Mouse (Mus musculus) left cerebral cortex, adult 2 months (tissue): ENCODE data around the gene Cdh3. TPM values are rescaled to one million over a fixed set of nuclear protein-coding genes. Genes with fewer than 3 reads are reported as not detected.

Experiments used
- DNase-seq, 2 experiments: peaks; one replicate each; pipeline ENCODE4 v3.0.0; 2021 to 2022; ENCODE audit warnings: low spot score in 2 of 2, mixed read lengths in 1 of 2; ENCODE audit errors: extremely low spot score in 1 of 2
- H3K27ac ChIP-seq: fragments of 200-600 bp; 2 replicates; pipeline ENCODE4 v1.8.1; 2022
- H3K4me3 ChIP-seq: fragments of 200-600 bp; 2 replicates; pipeline ENCODE4 v1.8.1; 2022
- CTCF ChIP-seq: fragments of 200-600 bp; IDR thresholded peaks from 2 replicates; pipeline ENCODE4 v1.8.1; 2022; ENCODE audit warnings: antibody characterized with exemption, mild to moderate bottlenecking, moderate library complexity
- intact Hi-C: fragments of 180-260 bp; cut with DNase I; formaldehyde crosslinking; loops from one replicate; pipeline ENCODE4 v1.15.1; 2025
- total RNA-seq, 2 experiments: library from RNA; stranded (reverse); gene quantifications; 2 replicates each; pipeline ENCODE4 v1.2.3; 2021

The Cdh3 gene
- total RNA-seq, 2 experiments from 2014 or later, result 0.33 to 0.45 TPM

GRCm38 (mm10) chr8:106529885-106530482, 19.3 kb downstream of the Cdh3 start:
- DNase-seq, result no peak
- TF ChIP-seq CTCF, result no peak
- intact Hi-C loops, result no loop called here
- H3K4me3 ChIP-seq, result no peak overlapping the region
- H3K27ac ChIP-seq, result no peak overlapping the region

- Histone ChIP-seq H3K4me3 (no peak overlapping the region), H3K27ac (no peak overlapping the region)
- no peak for DNase-seq
- peak; percentile 38 for TF ChIP-seq CTCF
- intact Hi-C loops, result no loop called here
Measured at GRCm38 (mm10) chr8:106530566-106530965, 19.9 kb downstream of the Cdh3 start.

GRCm38 (mm10) chr8:106533709-106534108, 23.0 kb downstream of the Cdh3 start:
- intact Hi-C loops, result loop anchor here (1.0 kb wide), 1 partner anchor 100 kb away; no protein-coding TSS in a partner anchor
- Histone ChIP-seq H3K27ac (no peak overlapping the region), H3K4me3 (no peak overlapping the region)
- no peak for TF ChIP-seq CTCF
- DNase-seq, result no peak

GRCm38 (mm10) chr8:106534449-106534848, 23.8 kb downstream of the Cdh3 start:
- DNase-seq, result peak; percentile 30 to 32
- no peak overlapping the region for H3K27ac ChIP-seq
- no peak overlapping the region for H3K4me3 ChIP-seq
- peak; percentile 71 for TF ChIP-seq CTCF
- intact Hi-C loops, result loop anchor here (1.0 kb wide), 1 partner anchor 101 kb away; no protein-coding TSS in a partner anchor

GRCm38 (mm10) chr8:106535448-106535847, 24.8 kb downstream of the Cdh3 start:
- intact Hi-C loops, result no loop called here
- DNase-seq, result no peak
- TF ChIP-seq CTCF, result peak; percentile 29
- no peak overlapping the region for H3K27ac ChIP-seq
- no peak overlapping the region for H3K4me3 ChIP-seq

GRCm38 (mm10) chr8:106539193-106539592, 28.5 kb downstream of the Cdh3 start:
- no peak for TF ChIP-seq CTCF
- Histone ChIP-seq H3K27ac (no peak overlapping the region), H3K4me3 (no peak overlapping the region)
- intact Hi-C loops, result no loop called here
- DNase-seq, result no peak

GRCm38 (mm10) chr8:106541002-106541401, 30.3 kb downstream of the Cdh3 start:
- no peak for DNase-seq
- no peak for TF ChIP-seq CTCF
- no peak overlapping the region for H3K27ac ChIP-seq
- H3K4me3 ChIP-seq, result no peak overlapping the region
- intact Hi-C loops, result no loop called here

GRCm38 (mm10) chr8:106543043-106543442, 32.4 kb downstream of the Cdh3 start:
- DNase-seq, result no peak
- H3K27ac ChIP-seq, result no peak overlapping the region
- TF ChIP-seq CTCF, result no peak
- intact Hi-C loops, result no loop called here
- H3K4me3 ChIP-seq, result no peak overlapping the region

GRCm38 (mm10) chr8:106545149-106545548, 34.5 kb downstream of the Cdh3 start:
- Histone ChIP-seq H3K4me3 (no peak overlapping the region), H3K27ac (no peak overlapping the region)
- intact Hi-C loops, result no loop called here
- no peak for DNase-seq
- TF ChIP-seq CTCF, result peak; percentile 20; the same call in 1 of the 2 replicates

GRCm38 (mm10) chr8:106546746-106547145, 36.1 kb downstream of the Cdh3 start:
- H3K4me3 ChIP-seq, result no peak overlapping the region
- no peak for TF ChIP-seq CTCF
- intact Hi-C loops, result no loop called here
- no peak for DNase-seq
- H3K27ac ChIP-seq, result no peak overlapping the region

- TF ChIP-seq CTCF, result no peak
- Histone ChIP-seq H3K4me3 (no peak overlapping the region), H3K27ac (no peak overlapping the region)
- intact Hi-C loops, result no loop called here
- DNase-seq, result no peak
Measured at GRCm38 (mm10) chr8:106548366-106548936, 37.8 kb downstream of the Cdh3 start.

GRCm38 (mm10) chr8:106550906-106551305, 40.2 kb downstream of the Cdh3 start:
- intact Hi-C loops, result no loop called here
- TF ChIP-seq CTCF, result no peak
- DNase-seq, result no peak
- no peak overlapping the region for H3K4me3 ChIP-seq
- no peak overlapping the region for H3K27ac ChIP-seq

- intact Hi-C loops, result no loop called here
- H3K27ac ChIP-seq, result no peak overlapping the region
- TF ChIP-seq CTCF, result no peak; the same call in 1 of the 2 replicates
- no peak for DNase-seq
- H3K4me3 ChIP-seq, result no peak overlapping the region
Measured at GRCm38 (mm10) chr8:106554011-106554410, 43.3 kb downstream of the Cdh3 start.
